Mouse (Mus musculus) telencephalon, adult 2 months (tissue): Measurements from ENCODE around the gene Zdhhc13.

Source experiments
- DNase-seq: peaks from one replicate; pipeline ENCODE4 v3.0.0-alpha.2; 2011; ENCODE audit warnings: low read depth, low spot score

The Zdhhc13 gene

DNA sequence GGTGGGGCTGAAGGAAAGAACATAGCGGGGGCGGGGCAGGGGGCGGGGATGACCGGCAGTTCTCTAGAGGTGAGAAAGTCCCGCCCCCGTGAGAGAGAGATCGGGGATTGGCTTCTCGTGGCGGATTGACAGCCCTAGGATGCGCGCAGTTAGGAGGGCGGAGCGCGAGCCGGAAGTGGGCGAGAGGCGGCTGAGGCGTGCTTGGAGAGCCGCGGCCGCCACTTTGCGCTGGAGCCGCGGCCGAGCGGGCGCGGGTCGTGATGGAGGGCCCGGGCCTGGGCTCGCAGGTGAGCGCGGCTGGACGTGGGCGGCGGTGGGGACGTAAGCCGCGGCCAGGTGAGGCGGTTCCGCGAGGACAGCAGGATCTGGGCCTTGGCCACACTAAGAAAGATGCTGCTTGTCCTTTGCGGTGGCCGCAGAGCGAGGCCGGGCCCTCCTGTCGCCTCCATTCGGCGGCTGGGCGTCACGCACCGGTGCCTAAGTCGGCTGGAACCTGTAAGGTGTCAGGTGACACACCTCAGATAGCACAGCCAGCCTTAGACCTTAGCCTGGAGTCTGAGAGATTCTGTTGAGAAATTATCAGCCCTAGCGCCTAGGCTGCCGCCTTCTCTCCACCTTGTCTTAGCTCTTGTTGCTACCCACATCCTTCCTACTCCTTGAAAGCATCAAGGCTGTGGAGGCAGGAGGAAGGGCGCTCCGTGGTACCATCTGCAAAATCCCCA lies at the start of gene Zdhhc13:
Gene Zdhhc13, plus strand, starts transcription at position 153 of the 722 bp plus-strand sequence.
- peak; percentile 89 for DNase-seq

DNA sequence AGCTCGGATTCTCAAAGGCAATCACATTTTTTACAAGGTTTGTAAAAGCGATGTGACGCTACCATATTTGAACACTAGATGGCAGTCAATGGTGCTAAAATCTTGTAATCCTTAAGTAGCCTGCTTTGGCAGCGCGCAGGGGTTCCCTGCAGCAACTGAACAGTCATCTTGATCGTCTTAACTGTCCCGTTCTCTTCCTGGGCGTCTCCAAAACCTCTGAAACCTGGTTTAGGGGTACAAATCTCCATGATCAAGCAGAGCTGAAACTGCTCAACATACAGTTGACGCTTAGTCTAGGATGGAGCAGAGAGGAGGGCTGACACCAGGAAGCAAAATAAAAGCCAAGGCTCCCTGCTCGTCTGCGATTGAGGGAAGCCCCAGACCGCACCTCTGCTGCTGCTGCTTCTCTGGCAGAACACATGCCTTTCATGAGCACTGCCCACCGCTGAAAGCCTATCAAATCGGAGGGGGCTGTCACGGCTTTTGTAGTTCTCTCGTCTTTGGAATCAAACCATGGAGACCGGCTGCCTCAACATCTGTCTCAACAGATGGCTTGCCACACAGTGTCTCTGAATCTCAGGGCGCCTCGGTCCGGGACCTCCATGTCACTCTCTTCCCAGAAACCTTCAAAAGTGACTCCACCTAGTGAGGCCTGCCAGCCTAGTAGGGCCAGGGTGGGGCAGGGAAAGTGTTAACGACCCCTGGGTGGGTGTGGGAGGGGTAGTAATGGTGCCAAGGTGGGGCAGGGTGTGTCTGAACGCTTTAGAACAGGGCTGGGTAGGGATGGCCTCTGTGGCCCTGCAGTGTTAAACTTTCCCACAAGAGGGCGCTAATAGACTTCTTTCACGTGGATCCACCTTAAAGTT lies 39.3 kb upstream of the Zdhhc13 start:
- DNase-seq, result peak; percentile 86

DNA sequence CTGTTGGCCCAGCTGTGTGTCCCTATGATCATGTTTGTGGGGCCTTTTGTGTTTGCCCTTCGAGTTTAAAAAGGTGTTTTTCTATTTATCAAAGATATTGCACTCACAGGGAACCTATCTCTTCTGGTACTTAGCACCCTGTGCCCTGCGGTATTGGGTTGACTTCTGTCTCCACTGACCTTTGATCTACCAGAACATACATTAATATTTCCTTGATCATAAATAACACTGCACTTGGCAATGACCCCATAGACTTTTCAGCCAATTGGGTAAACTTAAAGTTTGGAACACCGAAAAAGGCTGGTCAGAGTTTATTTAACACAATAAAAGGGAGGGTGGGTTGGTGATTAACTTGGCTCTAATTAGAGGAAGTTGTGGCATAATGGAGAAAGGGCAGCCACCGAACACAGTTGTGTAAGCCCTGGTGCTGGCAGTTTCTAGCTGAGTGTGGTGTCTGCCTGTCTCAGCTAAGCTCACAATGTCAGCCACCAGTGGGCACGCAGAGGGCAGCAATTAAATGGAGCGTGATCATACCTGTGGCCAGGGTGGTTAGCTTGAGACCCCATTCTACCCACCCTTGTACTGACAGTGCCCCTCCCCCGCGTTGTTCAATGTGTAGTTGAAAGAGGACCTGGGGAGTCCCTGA lies 38.5 kb upstream of the Zdhhc13 start:
- DNase-seq, result no peak

DNA sequence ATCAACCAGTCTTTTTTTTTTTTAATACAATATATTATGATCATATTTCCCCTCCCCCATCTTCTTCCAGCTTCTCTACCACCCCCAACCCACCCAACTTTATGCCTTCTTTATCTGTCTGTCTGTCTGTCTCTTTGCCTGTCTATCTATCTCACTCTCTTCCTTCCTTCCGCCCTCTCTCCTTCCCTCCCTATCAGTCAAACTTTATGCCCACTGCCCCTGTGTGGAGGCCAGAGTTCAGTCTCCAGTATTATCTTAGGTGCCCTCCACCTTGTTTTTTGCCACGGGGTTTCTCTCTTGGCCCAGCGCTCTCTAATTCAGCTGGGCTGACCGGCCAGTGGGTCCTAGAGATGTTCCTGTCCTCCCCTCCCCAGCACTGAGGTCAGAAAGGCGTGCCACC lies 37.6 kb upstream of the Zdhhc13 start:
- DNase-seq, result no peak

DNA sequence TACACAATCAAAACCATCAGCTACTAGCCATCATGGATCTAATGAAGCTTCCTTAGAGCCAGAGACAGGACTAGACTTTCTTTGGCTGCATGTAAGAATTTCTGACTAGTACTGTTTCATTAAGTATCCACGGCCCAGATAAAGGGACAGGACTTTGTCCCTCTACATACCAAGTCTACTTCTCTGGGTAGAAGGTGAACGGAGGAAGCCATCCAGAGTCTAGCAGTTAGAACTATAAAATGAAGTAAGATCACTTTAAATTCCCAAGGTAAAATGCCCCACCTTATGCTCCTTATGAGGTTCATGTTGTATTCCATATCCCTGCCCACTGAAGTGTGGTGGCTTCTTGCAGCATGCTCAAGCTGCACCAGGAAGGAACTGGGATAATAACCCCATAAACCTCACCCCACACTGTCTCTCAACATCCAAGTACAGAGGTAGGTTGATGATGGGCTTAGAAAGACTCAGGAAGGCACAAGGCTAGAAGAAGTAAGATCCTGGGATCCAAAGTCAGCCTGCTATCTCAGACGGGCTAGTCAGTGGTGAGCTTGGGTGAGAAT lies 34.3 kb upstream of the Zdhhc13 start:
- no peak for DNase-seq

DNA sequence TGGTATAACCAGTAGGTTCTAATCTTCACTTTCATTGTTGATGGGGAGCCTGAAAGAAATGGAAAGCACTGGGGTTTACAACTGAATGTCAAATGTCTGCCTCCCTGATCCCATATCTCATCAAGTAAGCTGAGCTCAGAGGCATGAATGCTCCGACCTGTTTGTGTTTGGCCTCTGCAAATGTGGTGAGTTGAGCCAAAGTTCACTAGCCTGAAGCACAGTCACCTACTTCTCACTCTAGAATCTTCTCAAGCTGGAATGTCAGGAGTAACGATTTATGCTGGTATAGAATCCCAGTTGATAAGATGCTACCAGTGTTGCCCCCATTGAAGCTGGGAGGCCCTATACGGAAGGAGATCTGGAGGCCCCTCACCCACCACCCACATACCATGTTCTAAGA lies 33.0 kb upstream of the Zdhhc13 start:
- no peak for DNase-seq

DNA sequence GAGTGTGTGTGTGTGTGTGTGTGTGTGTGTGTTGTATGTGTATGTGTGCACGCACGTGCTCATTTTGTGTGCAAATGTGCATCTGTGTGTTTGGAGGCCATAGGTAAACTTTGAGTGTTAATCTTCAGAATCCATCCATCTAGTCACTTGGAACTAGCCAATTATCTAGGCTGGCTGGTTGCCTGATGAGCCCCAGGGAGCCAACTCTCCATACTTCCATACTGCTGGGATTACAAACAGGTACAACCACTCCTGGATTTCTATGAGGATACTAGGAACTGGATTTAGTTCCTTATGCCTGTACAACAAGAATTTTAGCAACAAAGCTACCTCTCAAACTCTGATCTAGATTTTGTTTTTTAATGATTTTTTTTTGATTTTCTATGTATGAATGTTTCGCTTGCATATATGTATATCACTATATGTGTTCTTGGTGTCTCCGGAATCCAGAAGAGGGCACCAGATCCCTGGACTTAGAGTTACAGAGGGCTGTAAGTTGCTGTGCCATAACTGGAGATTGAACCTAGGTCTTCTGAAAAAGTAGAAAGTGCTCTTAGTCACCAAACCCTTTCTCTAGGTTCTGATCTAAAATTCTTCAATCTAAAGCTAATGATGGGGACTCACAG lies 32.4 kb upstream of the Zdhhc13 start:
- no peak for DNase-seq

DNA sequence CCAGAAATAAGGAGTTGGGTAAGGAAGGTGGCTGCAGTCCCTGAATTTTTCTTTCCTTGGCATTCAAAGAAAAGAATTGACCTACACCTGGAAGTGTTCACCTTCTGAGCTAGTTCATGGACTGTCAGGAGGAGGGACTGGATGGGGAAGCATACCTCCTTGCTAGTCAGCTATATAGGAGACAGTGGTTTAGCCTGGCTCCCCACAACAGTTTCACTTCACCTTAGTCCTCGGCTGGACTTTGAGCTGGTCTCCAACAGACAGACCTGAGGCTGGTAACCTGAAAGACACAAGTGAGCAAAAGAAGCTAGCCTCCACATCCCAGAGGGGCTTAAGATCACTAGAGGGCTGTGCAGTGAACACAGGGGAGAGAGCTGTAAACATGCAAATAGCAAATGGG lies 30.7 kb upstream of the Zdhhc13 start:
- no peak for DNase-seq

DNA sequence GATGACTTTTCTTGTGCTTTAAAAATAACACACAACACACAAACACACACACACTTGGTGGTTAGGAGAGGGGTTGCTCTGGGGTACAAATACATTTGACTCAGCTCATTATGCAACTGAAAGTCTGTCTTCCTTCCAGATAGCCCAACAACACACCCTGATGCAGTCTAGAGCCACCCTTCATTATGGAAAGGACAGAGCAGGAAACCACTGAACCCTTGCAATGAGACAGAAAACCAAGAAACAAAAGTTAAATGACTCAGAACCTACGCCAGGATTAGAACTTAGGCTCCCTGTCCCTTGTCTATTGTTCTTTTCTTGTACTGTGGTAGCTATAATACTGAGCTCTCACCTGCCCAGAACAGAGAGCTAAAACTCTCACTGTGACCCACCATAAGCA lies 28.0 kb upstream of the Zdhhc13 start:
- no peak for DNase-seq

DNA sequence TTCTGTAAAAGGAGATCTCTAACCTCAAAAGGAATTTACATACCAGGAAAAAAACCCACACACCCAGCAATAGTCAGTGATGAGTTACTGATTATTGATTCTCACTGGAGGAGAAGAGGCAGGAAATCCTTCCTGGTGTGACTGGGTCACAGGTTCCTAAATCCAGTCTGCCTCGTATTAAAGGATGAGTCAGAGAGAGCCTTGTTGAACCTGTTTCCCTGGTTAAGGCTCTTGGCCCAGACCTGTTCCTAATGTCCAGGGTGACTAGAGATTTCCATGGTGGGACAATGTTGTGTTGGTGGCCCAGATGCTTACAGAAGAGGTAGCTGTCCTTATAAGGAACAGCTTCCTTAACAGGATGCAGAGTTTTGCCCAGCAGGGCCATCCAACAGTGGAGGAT lies 26.5 kb upstream of the Zdhhc13 start:
- no peak for DNase-seq

DNA sequence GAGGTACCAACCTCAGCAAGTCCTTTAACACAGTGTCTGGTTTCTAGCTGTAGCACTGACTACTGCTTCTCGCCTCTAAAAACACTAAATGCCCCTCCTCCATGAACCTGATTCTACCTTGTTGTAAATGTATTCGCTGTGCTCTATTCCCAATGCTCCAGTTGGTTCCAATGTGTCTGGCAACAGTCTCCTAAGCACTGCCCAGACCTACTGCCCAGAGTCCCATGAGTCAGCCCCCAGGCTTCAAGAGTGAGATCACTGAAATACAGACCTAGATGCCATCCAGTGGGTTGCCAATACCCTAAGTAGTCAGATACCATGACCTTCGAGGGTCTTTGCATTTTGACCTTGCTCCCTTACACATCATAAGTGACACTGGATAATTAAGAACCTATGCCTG lies 26.1 kb upstream of the Zdhhc13 start:
- DNase-seq, result no peak

DNA sequence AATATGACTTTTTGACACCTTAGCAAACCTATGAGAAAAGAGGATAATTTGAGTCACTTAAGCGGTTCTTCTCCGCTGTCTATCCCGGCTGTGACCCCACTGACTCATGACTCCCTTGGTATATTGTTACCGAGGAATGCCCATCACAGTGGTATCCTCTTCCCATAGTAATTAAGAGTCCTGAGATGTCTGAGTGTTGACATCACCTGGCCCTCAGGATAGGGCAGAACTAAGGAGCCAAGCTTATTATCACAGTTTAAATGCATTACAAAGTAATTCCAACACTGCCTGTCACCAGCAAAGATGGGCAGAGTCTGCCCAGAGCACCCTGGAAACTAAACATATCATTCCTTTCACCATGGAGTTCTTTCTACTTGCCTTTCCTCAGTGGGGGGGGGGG lies 22.8 kb upstream of the Zdhhc13 start:
- DNase-seq, result no peak

DNA sequence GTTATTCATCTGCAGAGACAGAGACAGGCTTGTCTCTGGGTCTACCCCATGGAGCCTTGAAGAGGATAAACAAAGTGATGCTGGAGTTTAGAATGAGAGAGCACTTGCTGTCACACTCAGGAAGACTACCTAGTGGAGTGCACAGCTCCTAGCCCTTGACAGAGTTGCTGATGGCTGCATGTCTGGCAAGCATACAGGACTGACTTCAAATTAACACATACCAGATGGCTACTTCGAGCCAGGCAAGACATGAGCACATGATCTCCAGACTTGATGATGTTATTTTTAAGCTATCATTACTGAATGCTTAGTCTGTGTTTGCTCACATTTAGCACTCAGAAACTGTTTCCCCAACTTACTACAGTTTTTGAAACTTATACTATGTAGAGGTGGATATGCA lies 19.1 kb upstream of the Zdhhc13 start:
- DNase-seq, result peak; percentile 15

DNA sequence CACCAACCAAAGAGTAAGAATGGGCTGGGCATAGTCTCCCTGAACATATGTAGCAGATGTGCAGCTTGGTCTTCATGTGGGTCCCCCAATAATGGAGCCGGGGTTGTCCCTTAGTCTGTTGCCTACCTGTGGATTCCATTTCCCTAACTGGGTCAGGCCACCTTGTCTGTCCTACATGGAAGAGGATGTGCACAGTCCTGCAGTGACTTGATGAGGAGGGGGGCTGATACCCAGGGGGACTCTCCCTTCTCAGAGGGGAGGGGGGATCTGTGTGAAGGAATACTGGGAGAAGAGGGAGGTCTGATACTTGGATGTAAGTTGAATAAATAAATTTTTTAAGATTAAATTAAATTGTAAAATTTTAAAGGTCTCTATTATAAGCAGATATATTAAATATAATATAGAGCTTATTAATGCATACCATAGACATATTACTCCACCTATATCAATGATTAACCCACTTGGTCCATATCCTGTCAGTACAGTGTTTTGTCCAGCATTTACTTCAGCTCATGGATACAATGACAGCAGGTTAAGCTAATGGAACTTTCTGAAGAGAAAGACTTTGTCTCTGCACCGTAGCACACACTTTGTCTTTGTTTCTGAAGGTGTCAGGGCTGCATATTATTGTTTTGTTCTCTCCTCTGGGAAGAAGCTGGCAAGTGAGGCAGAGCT lies 16.6 kb upstream of the Zdhhc13 start:
- DNase-seq, result no peak

DNA sequence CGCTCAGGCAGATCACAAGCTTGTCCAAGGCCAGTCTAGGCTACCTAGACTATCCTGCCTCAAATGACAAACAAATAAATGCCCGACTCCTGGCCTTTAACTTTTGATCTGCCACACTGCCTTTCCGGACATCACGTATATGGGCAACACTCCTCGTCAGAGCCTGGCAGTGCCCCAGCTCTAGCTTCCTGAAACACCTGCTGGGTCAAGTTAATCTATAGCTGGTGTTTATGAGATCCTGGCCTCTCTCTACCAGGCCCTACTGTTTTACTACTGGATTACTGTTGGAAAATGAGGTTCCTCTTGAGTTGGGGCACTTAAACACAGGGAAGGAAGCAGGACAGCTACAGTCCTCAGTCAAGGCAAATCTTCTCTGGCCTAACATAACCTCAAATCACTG lies 15.5 kb upstream of the Zdhhc13 start:
- DNase-seq, result no peak

DNA sequence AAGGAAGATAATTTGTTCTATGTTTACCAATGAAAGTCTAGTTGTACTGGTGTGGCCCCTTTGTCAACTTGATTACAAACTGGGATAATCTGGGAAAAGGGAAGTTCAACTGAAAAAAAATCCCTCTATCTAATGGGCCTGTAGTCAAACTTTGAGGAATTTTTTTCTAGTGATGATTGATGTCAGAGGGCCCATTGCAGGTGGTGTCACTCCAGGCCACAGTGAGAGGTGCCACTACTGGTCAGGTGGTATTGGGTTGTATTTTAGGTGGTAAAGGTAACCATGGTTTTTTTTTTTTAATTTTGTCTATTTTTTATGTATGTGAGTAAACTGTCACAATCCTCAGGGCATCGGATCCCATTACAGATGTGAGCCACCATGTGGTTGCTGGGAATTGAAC lies 14.2 kb upstream of the Zdhhc13 start:
- no peak for DNase-seq

DNA sequence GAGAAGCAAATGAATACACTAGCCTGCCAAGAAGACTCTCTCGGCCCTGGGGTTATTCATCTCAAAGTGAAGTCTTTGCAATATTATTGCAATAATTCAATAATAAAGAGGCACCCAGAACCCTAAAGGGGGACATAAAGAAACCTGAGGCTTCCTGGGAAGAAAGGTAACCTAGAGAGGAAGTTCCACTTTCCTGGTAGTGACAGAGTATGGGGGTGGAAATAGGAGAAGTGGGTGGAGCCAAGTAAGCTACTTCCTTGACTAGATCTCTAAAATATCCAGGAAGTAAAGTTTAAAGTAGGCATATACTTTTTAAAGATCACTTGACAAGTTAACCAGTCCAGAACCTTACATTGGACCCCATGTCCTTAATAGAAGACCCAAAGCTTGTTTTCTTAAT lies 13.4 kb upstream of the Zdhhc13 start:
- no peak for DNase-seq

DNA sequence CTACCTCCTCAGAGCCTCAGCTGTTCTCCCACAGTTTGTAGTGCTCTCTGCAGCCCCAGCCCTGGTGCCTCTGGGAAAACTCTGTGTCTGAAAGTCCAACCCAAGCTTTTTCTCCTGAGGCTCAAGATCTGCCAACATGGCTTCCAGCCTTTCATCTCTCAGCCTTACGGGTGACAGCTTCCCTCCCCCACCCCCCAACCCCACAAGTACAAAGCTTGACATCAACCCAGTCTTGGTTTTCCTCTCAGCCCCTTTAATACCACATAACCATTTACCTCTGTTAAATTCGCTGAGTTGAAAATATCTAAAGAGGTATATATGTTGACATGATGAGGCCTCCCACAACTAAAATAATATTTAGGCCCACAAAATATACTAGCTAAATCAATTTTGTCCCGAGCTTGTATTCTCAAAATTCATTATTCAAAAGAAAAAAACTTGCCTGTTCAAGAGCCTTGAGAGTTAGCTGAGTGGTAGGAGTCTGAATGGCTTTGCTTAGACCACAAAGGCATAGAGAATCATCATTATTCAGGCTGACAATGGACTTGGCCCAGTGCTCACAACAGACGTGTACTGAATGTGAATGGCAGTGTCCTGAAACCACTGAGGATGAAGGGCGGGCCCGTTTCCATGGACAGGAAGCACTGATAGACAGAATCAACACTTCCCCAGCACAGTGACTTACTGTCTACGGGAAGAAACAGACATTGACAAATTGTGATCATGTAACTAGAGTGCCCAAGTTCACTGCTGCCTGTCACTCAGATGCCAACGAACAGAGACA lies 10.9 kb upstream of the Zdhhc13 start:
- DNase-seq, result peak; percentile 21

DNA sequence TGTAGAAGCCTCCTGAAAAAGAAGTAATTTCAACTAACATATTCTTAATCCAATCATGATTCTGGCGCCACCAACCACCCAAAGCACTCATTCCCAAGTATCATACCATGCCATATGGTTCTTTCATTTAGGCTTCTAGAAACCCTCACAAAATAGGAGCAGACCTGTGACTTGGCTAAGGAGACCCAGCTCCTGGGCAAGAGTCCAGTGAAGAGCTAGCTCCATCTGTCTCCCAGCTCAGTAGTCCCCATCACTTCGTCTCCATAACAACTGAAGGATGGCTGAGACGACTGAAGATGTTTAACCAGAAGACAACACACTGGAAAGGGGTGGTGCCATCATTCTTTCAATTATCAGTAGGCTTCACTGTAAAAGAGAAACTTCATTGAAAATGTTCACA lies 9.7 kb upstream of the Zdhhc13 start:
- peak; percentile 84 for DNase-seq

DNA sequence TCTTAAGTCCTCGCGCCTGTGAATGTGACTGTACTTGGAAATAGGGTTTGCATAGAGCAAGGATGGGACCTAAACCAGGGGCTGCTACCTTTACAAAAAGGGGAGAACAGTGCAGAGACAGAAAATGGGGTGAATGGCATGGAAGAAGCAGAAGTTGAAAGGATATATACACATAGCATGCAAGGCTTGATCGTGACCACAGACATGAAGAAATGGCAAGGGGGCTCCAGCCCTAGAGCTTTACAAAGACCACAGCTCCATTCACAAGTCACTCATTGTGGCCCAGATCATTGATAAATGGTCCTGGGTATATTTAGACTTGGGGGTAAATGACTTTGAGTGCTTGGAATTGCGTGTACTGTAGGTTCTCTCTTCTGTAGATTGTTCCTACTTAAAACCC lies 6.4 kb upstream of the Zdhhc13 start:
- DNase-seq, result no peak
